Comparison of ENCODE assay signal across 8 mouse cellular contexts in the genomic region with DNA sequence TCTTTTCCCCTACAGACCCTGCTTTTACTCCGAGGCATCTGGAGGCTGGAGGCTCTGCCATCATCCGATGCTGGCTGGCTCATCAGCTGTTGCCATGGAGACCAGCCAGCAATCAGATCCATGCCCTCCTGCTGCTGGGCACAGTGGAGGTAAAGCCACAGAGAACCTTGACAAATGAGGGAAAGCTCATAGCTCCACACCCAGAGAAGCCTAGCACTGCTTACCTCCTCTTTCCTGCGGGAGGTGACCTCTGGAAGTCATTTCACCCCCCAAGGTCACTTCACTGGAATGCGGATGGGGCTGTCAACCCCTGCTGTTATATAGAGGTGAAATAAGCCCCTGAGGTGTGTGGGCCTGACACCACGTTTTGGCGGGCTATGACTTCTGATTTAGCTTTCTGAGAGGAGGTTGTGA. TPM values are rescaled to one million over a fixed set of nuclear protein-coding genes. Genes with fewer than 3 reads are reported as not detected.
DNase-seq lines count a peak whose midpoint lies in the region; ATAC-seq and TF ChIP-seq lines count a peak whose summit lies in the region.

No protein-coding gene starts in this region.

- WGBS in neural tube, embryonic 15.5 days, result 3% methylated on average over 6 of the region's 6 CpGs

- no peak for TF ChIP-seq POLR2A in CH12.LX (IDR thresholded peaks at IDR 0.05; ENCODE audit: low read depth, low read length)
- TF ChIP-seq POLR2A in cortical plate, adult 2 months (IDR thresholded peaks at IDR 0.05; ENCODE audit: extremely low read depth, insufficient read depth, low read length), result peak; percentile 58

- H3K79me2 ChIP-seq in CH12.LX (replicated peaks; ENCODE audit: control insufficient read depth, extremely low read depth, insufficient read depth, poor library complexity, severe bottlenecking), result no peaks in the 10 kb centered on the region

- TF ChIP-seq EP300 in CH12.LX (IDR thresholded peaks at IDR 0.05; ENCODE audit: low read length), result no peak

- peak; percentile 64 for ATAC-seq in frontal cortex, adult (ENCODE audit: low TSS enrichment)
- ATAC-seq in neural tube, embryonic 15.5 days (ENCODE audit: low FRiP score), result peak; percentile 81
- ATAC-seq in megakaryocyte progenitor cell, adult 5-6 weeks (replicated peaks; ENCODE audit: poor library complexity), result no peak

- dilution Hi-C loops in CH12.LX (cut with MboI; ENCODE audit: extremely low pct_ligation_motif_present, extremely low pct_unique_long_range_greater_than_20kb, low sequenced_read_pairs), result no loop called here

- H3K4me3 ChIP-seq in CH12.LX (replicated peaks in 1 of 3; ENCODE audit: low read depth in 2 of 3, low read length in 2 of 3, poor library complexity in 1 of 3), result no peak overlapping the region
- peak overlapping the region; percentile 37; the same call in 1 of the 2 replicates for H3K4me3 ChIP-seq in cortical plate, adult 2 months (ENCODE audit: insufficient read depth, low read length)
- no peak overlapping the region for H3K4me3 ChIP-seq in neural tube, embryonic 15.5 days (replicated peaks)

- DNase-seq in frontal cortex, postnatal 25 days (ENCODE audit: low spot score in 2 of 2), result no peak
- no peak for DNase-seq in CH12.LX (ENCODE audit: extremely low read depth)
- DNase-seq in left cerebral cortex, adult 11 months (ENCODE audit: low spot score), result peak; percentile 46
- DNase-seq in ovary, postnatal 10 days (ENCODE audit: low spot score), result no peak

- H3K9ac ChIP-seq in CH12.LX (ENCODE audit: insufficient read depth, low read depth), result no peak overlapping the region
- peak overlapping the region; percentile 11; the same call in 1 of the 2 replicates for H3K9ac ChIP-seq in neural tube, embryonic 15.5 days (replicated peaks)

- H3K4me2 ChIP-seq in CH12.LX (ENCODE audit: insufficient read depth, low read depth, poor library complexity, severe bottlenecking), result no peak overlapping the region
- peak overlapping the region; percentile 41 for H3K4me2 ChIP-seq in neural tube, embryonic 15.5 days

- no peaks in the 10 kb centered on the region for H3K36me3 ChIP-seq in CH12.LX (replicated peaks in 1 of 2; ENCODE audit: control insufficient read depth in 1 of 2, insufficient read depth in 1 of 2, low read length in 1 of 2)
- H3K36me3 ChIP-seq in neural tube, embryonic 15.5 days, result no peaks in the 10 kb centered on the region

- no peaks in the 10 kb centered on the region for H3K9me3 ChIP-seq in CH12.LX (replicated peaks; ENCODE audit: low read length)
- no peaks in the 10 kb centered on the region for H3K9me3 ChIP-seq in neural tube, embryonic 15.5 days (replicated peaks)

- no peaks in the 10 kb centered on the region for H3K27me3 ChIP-seq in CH12.LX (replicated peaks)
- H3K27me3 ChIP-seq in neural tube, embryonic 15.5 days (replicated peaks), result peaks cover 4% of the 10 kb centered on the region; the same call in 1 of the 2 replicates

- TF ChIP-seq CTCF in CH12.LX (conservative IDR thresholded peaks at IDR 0.05 in 1 of 2, IDR thresholded peaks at IDR 0.05 in 1 of 2; ENCODE audit: low read depth in 2 of 2, low read length in 2 of 2), result no peak
- no peak for TF ChIP-seq CTCF in cortical plate, adult 2 months (IDR thresholded peaks at IDR 0.05; ENCODE audit: extremely low read depth, insufficient read depth, low read length)

- no peak overlapping the region for H3K27ac ChIP-seq in CH12.LX (ENCODE audit: insufficient read depth, low read depth)
- peak overlapping the region; percentile 31; the same call in 1 of the 2 replicates for H3K27ac ChIP-seq in cortical plate, adult 2 months (ENCODE audit: insufficient read depth, low read length)
- peak overlapping the region; percentile 79 for H3K27ac ChIP-seq in neural tube, embryonic 15.5 days (replicated peaks)

- TF ChIP-seq RAD21 in CH12.LX (IDR thresholded peaks at IDR 0.05; ENCODE audit: low read depth, low read length), result no peak

- peaks cover 6 to 53% of the 10 kb centered on the region in 2 experiments for H3K4me1 ChIP-seq in CH12.LX (ENCODE audit: control insufficient read depth in 1 of 2, insufficient read depth in 2 of 2)
- peaks cover 10% of the 10 kb centered on the region for H3K4me1 ChIP-seq in cortical plate, adult 2 months (ENCODE audit: control insufficient read depth, insufficient read depth, low read length)
- H3K4me1 ChIP-seq in neural tube, embryonic 15.5 days, result peaks cover 50% of the 10 kb centered on the region

- in situ Hi-C loops in CH12.LX (cut with MboI; ENCODE audit: low pct_ligation_motif_present, low pct_unique_long_range_greater_than_20kb, low sequenced_read_pairs), result no loop called here

TF ChIP-seq in CH12.LX, 34 proteins besides CTCF, POLR2A, EP300 and RAD21:
- TF ChIP-seq JUND (conservative IDR thresholded peaks at IDR 0.05; ENCODE audit: low read depth, low read length) (no peak), MAZ (IDR thresholded peaks at IDR 0.05; ENCODE audit: low read depth, low read length) (0 out of 2 replicates have a peak, but pooled peaks have one; percentile 20)

RNA-seq across cellular contexts. Expression of gene Tnrc6c, which starts 55.9 kb away (rescaled TPM):
- total RNA-seq in CH12.LX (2012; rRNA removed) (16.7 and 17.2 TPM in 2 replicates), CH12.LX (2014; rRNA removed) (6.1 and 6.9 TPM in 2 replicates)
- polyA plus RNA-seq in CH12.LX (2012; ENCODE audit: insufficient read length, low read depth), result 12.2 and 12.8 TPM in 2 replicates
- 46.9 and 54.7 TPM in 2 replicates for polyA plus RNA-seq in cortical plate, adult 2 months (2012; rRNA removed)
- polyA plus RNA-seq in neural tube, embryonic 15.5 days (2015; fragmentation: Nextera tagmentation; extraction: Ambion mirVana), result 20.5 and 23.6 TPM in 2 replicates
- 18.8 and 22.1 TPM in 2 replicates for total RNA-seq in megakaryocyte progenitor cell, adult 5-6 weeks (2015)
- 17.8 and 19.8 TPM in 2 replicates for total RNA-seq in megakaryocyte progenitor cell, adult 5-6 weeks (2017)
